Mouse (Mus musculus): ENCODE data around the gene Gtpbp8.

- TF ChIP-seq CTCF (IDR thresholded peaks at IDR 0.05; ENCODE audit: low read depth, low read length) (no peak), POLR2A (IDR thresholded peaks at IDR 0.05; ENCODE audit: insufficient read depth, low read length) (no peak), EP300 (IDR thresholded peaks at IDR 0.05; ENCODE audit: insufficient read depth, low read depth, low read length) (no peak)
Observed at GRCm38 (mm10) chr16:44735676-44736075, 10.5 kb downstream of the Gtpbp8 start.

Data from ES-Bruce4 (cell line).